Comparison of ENCODE assay signal across 8 mouse cellular contexts in genomic region chr16:17759813-17760321, GRCm38 (mm10). TPM values are rescaled to one million over a fixed set of nuclear protein-coding genes. Genes with fewer than 3 reads are reported as not detected.
DNase-seq lines count a peak whose midpoint lies in the region; ATAC-seq lines count a peak whose summit lies in the region.

No protein-coding gene starts in this region.

- peak overlapping the region; percentile 66 for H3K4me3 ChIP-seq in neural tube, embryonic 11.5 days (ENCODE audit: low read depth, low read length)
- H3K4me3 ChIP-seq in hindbrain, embryonic 13.5 days: peak overlapping the region; percentile 67

- 2% methylated on average over 43 of the region's 54 CpGs for WGBS in neural tube, embryonic 11.5 days
- WGBS in hindbrain, embryonic 13.5 days: under 1% methylated on average over 54 of the region's 54 CpGs

- H3K27ac ChIP-seq in neural tube, embryonic 11.5 days (ENCODE audit: low read depth, low read length): peak overlapping the region; percentile 42
- peak overlapping the region; percentile 82 for H3K27ac ChIP-seq in hindbrain, embryonic 13.5 days

- no peaks in the 10 kb centered on the region for H3K27me3 ChIP-seq in neural tube, embryonic 11.5 days (ENCODE audit: control insufficient read depth, insufficient read depth, low read length)
- H3K27me3 ChIP-seq in hindbrain, embryonic 13.5 days: peaks cover 14% of the 10 kb centered on the region

- H3K9me3 ChIP-seq in neural tube, embryonic 11.5 days (ENCODE audit: control insufficient read depth, low read length): no peaks in the 10 kb centered on the region
- H3K9me3 ChIP-seq in hindbrain, embryonic 13.5 days: no peaks in the 10 kb centered on the region

- no peaks in the 10 kb centered on the region for H3K36me3 ChIP-seq in neural tube, embryonic 11.5 days (ENCODE audit: control insufficient read depth, insufficient read depth, low read length)
- peaks cover 11% of the 10 kb centered on the region; the same call in 1 of the 2 replicates for H3K36me3 ChIP-seq in hindbrain, embryonic 13.5 days

- H3K4me1 ChIP-seq in neural tube, embryonic 11.5 days (ENCODE audit: control insufficient read depth, insufficient read depth, low read length): peaks cover 7% of the 10 kb centered on the region
- H3K4me1 ChIP-seq in hindbrain, embryonic 13.5 days (replicated peaks): peaks cover 46% of the 10 kb centered on the region

- peak overlapping the region; percentile 96 for H3K4me2 ChIP-seq in neural tube, embryonic 11.5 days (ENCODE audit: low read depth)
- H3K4me2 ChIP-seq in hindbrain, embryonic 13.5 days: peak overlapping the region; percentile 84

- peak overlapping the region; percentile 87 for H3K9ac ChIP-seq in neural tube, embryonic 11.5 days (ENCODE audit: low read length)
- H3K9ac ChIP-seq in hindbrain, embryonic 13.5 days: peak overlapping the region; percentile 91

- ATAC-seq in neural tube, embryonic 11.5 days (ENCODE audit: insufficient read depth, low FRiP score, low TSS enrichment): peak; percentile 69
- peak; percentile 57 for ATAC-seq in hindbrain, embryonic 13.5 days (ENCODE audit: low FRiP score)

- DNase-seq in neural tube, embryonic 11.5 days (ENCODE audit: low spot score): peak; percentile 58
- DNase-seq in neural tube, embryonic 10.5 days (ENCODE audit: extremely low spot score, low spot score): no peak
- peak; percentile 72 for DNase-seq in cerebellum, adult 9-11 months
- peak; percentile 26 to 37 for DNase-seq in frontal cortex, postnatal 25 days (ENCODE audit: low spot score in 2 of 2)
- peak; percentile 16 for DNase-seq in left cerebral cortex, adult 11 months (ENCODE audit: low spot score)
- DNase-seq in lung, postnatal 25 days (ENCODE audit: low spot score): peak; percentile 42
- DNase-seq in right cerebral cortex, postnatal 36 days (ENCODE audit: low spot score in 2 of 2): peak; percentile 13 to 34

RNA-seq across cellular contexts. Expression of gene Klhl22, which starts 0.4 kb away (rescaled TPM):
- 62.1 and 62.4 TPM in 2 replicates for polyA plus RNA-seq in neural tube, embryonic 11.5 days (2014; fragmentation: Nextera tagmentation; extraction: Ambion mirVana)
- 70.9 and 77.6 TPM in 2 replicates for polyA plus RNA-seq in hindbrain, embryonic 13.5 days (2015; fragmentation: Nextera tagmentation; extraction: Ambion mirVana)

RNA-seq across cellular contexts. Expression of gene Med15, which starts 27.2 kb away (rescaled TPM):
- 40.2 and 40.4 TPM in 2 replicates for polyA plus RNA-seq in neural tube, embryonic 11.5 days (2014; fragmentation: Nextera tagmentation; extraction: Ambion mirVana)
- 44.3 and 48.7 TPM in 2 replicates for polyA plus RNA-seq in hindbrain, embryonic 13.5 days (2015; fragmentation: Nextera tagmentation; extraction: Ambion mirVana)

RNA-seq across cellular contexts. Expression of gene Scarf2, which starts 37.2 kb away (rescaled TPM):
- 9.5 and 13.1 TPM in 2 replicates for polyA plus RNA-seq in neural tube, embryonic 11.5 days (2014; fragmentation: Nextera tagmentation; extraction: Ambion mirVana)
- polyA plus RNA-seq in hindbrain, embryonic 13.5 days (2015; fragmentation: Nextera tagmentation; extraction: Ambion mirVana): 1.6 and 2.0 TPM in 2 replicates
